Mouse (Mus musculus) intestine, embryonic 16.5 days (tissue): ENCODE measurements around the gene Cbx4. TPM values are rescaled to one million over a fixed set of nuclear protein-coding genes. Genes with fewer than 3 reads are reported as not detected.

ENCODE experiments used
- ATAC-seq: fragments of 200-750 bp; cut with Nextera tagmentation; 2 replicates; pipeline ENCODE4 v1.8.0; 2017; ENCODE audit warnings: moderate TSS enrichment, moderate library complexity
- H3K27ac ChIP-seq: fragments of 300-500 bp; sonication (generic); 2 replicates; pipeline ENCODE4 v1.5.1; 2014; ENCODE audit warnings: mild to moderate bottlenecking, low read length
- H3K27me3 ChIP-seq: fragments of 300-500 bp; sonication (generic); replicated peaks from 2 replicates; pipeline ENCODE4 v1.6.1; 2014; ENCODE audit warnings: low read length, control low read depth, mixed read lengths; ENCODE audit not compliant: control insufficient read depth, insufficient read depth
- H3K36me3 ChIP-seq: fragments of 300-500 bp; sonication (generic); 2 replicates; pipeline ENCODE4 v1.6.1; 2014; ENCODE audit warnings: low read length, control low read depth; ENCODE audit not compliant: control insufficient read depth, insufficient read depth
- H3K4me1 ChIP-seq: fragments of 300-500 bp; sonication (generic); 2 replicates; pipeline ENCODE4 v1.6.1; 2014; ENCODE audit warnings: low read length, control low read depth, mixed read lengths; ENCODE audit not compliant: control insufficient read depth, insufficient read depth
- H3K4me2 ChIP-seq: fragments of 300-500 bp; sonication (generic); 2 replicates; pipeline ENCODE4 v1.6.1; 2014; ENCODE audit warnings: low read depth, low read length, control low read depth
- H3K4me3 ChIP-seq: fragments of 300-500 bp; sonication (generic); 2 replicates; pipeline ENCODE4 v1.5.1; 2014; ENCODE audit warnings: mild to moderate bottlenecking, low read length
- H3K9ac ChIP-seq: fragments of 300-500 bp; sonication (generic); 2 replicates; pipeline ENCODE4 v1.6.1; 2014; ENCODE audit warnings: low read depth, low read length
- H3K9me3 ChIP-seq: fragments of 300-500 bp; sonication (generic); 2 replicates; pipeline ENCODE4 v1.6.1; 2016; ENCODE audit warnings: low read length, control low read depth; ENCODE audit not compliant: control insufficient read depth
- WGBS: fragments of 180-500 bp; shearing (Covaris S2); extraction: QIAGEN DNeasy Blood & Tissue Kit; methylation state at CpG from one replicate; pipeline ENCODE4 v1.1.7; 2014; 5-methylcytosine and 5-hydroxymethylcytosine counted together
- polyA plus RNA-seq: library from polyadenylated mRNA; unstranded; fragments of >200 nt; fragmentation: Nextera tagmentation; extraction: Ambion mirVana; gene quantifications from 2 replicates; pipeline ENCODE4 v1.2.1, GENCODE M21; 2015

Gene Cbx4
- polyA plus RNA-seq, 1 experiment from 2014 or later, result 9.3 TPM

DNA sequence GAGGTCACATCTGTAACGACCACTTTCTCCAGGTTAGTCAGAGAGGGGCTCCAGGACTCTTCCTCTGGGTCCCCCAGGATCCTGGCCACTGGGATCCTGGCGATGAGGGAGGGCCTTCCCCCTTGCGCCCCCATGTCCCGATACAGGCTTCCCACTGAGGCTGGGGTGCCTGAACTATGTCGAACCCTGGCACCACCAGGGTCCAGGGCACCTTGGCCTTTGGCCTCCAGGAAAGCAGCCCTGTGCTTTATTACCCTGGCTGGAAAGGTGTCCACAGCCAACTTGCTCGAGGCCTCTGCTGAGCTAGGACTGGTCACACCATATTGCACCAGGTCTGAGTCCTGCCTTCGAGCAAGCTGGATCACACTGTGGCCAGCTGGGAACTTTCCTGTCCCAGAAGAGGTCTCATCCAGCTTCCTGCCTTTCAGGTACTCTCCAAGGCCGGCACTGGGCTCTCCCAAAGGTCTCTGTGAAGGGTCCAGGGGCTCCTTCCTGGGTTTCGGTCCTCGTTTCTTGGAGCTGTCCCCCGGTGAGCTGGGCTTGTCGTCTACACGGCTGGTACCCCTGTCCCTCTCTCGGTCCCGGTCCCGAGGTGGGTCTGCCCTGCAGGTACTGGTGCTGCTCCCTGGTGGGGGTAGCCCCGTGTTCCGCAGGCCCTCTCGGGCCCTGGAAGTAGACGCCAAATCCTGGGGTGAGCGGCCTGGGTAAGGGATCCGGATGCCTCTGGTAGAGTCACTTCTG lies 47.1 kb downstream of the Cbx4 start:
- WGBS, result 66% methylated on average over 22 of the region's 22 CpGs
- ATAC-seq, result no peak
- no peak overlapping the region for H3K4me2 ChIP-seq
- H3K36me3 ChIP-seq, result peaks cover 6% of the 10 kb centered on the region
- H3K4me1 ChIP-seq, result peaks cover 49% of the 10 kb centered on the region
- H3K4me3 ChIP-seq, result no peak overlapping the region
- no peaks in the 10 kb centered on the region for H3K9me3 ChIP-seq
- peaks cover 46% of the 10 kb centered on the region for H3K27me3 ChIP-seq
- no peak overlapping the region for H3K27ac ChIP-seq
- H3K9ac ChIP-seq, result no peak overlapping the region

DNA sequence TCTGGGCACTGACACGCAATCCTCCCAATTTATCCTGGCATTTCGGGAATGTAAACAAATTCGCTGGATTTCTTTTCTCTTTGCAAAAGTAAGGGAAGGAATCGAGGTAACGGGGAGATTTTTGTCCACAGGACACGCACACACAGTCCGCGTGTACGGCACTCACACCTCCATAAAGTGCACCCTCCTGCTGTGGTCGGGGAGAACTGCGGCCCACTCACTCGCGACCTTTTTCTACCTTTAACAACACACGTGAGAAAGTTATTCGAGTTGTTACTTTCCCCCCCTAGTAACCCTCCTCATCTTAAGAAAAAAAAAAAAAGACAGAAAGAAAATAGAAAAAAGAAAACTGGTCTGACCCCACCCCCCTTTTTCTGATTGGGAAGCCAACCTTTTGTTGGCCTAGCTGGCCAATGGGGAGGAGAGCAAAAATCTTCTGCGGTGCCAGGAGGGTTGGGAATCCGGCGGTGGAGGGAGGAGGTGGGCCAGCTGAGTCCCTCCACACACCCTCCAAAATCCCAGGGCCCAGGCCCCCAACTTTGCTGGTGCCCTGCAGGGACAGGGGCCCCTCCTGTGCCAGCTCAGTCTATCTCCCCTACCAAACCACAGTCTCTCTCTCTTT lies 48.1 kb downstream of the Cbx4 start:
- no peak overlapping the region for H3K27ac ChIP-seq
- no peaks in the 10 kb centered on the region for H3K9me3 ChIP-seq
- no peak overlapping the region; the same call in 1 of the 2 replicates for H3K9ac ChIP-seq
- H3K4me2 ChIP-seq, result peak overlapping the region; percentile 97
- 37% methylated on average over 18 of the region's 18 CpGs for WGBS
- H3K36me3 ChIP-seq, result peaks cover 6% of the 10 kb centered on the region
- peak overlapping the region; percentile 57 for H3K4me3 ChIP-seq
- H3K27me3 ChIP-seq, result peaks cover 40% of the 10 kb centered on the region
- ATAC-seq, result no peak
- peaks cover 48% of the 10 kb centered on the region for H3K4me1 ChIP-seq

GRCm38 (mm10) chr11:119036934-119037779 lies 48.9 kb downstream of the Cbx4 start:
- Histone ChIP-seq H3K9ac (peak overlapping the region; percentile 67), H3K4me2 (peak overlapping the region; percentile 97), H3K27me3 (peaks cover 36% of the 10 kb centered on the region), H3K36me3 (peaks cover 6% of the 10 kb centered on the region), H3K9me3 (no peaks in the 10 kb centered on the region), H3K4me3 (peak overlapping the region; percentile 57), H3K27ac (no peak overlapping the region), H3K4me1 (peaks cover 45% of the 10 kb centered on the region)
- 6% methylated on average over 57 of the region's 57 CpGs for WGBS
- no peak for ATAC-seq

GRCm38 (mm10) chr11:119036447-119036846 lies 49.6 kb downstream of the Cbx4 start:
- Histone ChIP-seq H3K9ac (no peak overlapping the region), H3K27me3 (peaks cover 29% of the 10 kb centered on the region), H3K36me3 (peaks cover 6% of the 10 kb centered on the region), H3K4me2 (no peak overlapping the region), H3K4me1 (peaks cover 38% of the 10 kb centered on the region), H3K4me3 (no peak overlapping the region), H3K9me3 (no peaks in the 10 kb centered on the region), H3K27ac (no peak overlapping the region)
- WGBS, result 17% methylated on average over 15 of the region's 15 CpGs
- no peak for ATAC-seq

DNA sequence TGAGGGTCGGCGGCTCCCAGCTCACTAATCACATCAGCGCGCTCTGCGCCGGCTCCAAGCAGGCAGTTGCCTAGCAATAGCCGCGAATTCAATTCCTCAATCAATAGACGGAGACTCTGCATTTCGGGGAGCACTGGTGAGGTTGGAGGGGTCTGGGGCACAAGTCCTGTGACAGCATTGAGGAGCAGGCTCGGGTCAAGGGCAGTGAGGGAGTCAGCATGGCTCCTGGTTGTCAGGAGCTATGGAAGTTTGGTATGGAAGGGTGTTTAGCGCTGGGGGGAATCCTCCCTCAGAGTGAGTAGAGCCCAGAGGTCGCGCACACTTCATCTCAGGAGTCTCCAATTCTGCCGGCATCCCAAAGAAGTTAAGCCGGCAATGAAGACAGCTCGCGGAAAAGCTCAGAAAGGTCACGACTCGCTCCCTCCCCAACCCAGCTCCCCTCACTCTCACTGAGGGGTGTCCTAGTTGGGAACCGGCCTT lies 50.3 kb downstream of the Cbx4 start:
- WGBS, result 8% methylated on average over 21 of the region's 21 CpGs
- Histone ChIP-seq H3K36me3 (peaks cover 6% of the 10 kb centered on the region), H3K4me3 (no peak overlapping the region), H3K4me2 (no peak overlapping the region), H3K9ac (no peak overlapping the region), H3K27ac (no peak overlapping the region), H3K4me1 (peaks cover 36% of the 10 kb centered on the region), H3K9me3 (no peaks in the 10 kb centered on the region), H3K27me3 (peaks cover 29% of the 10 kb centered on the region)
- no peak for ATAC-seq

GRCm38 (mm10) chr11:119035094-119035685 lies 50.8 kb downstream of the Cbx4 start:
- Histone ChIP-seq H3K4me2 (no peak overlapping the region), H3K27me3 (peaks cover 29% of the 10 kb centered on the region), H3K4me3 (no peak overlapping the region), H3K9ac (no peak overlapping the region), H3K27ac (no peak overlapping the region), H3K4me1 (peaks cover 36% of the 10 kb centered on the region), H3K36me3 (peaks cover 6% of the 10 kb centered on the region), H3K9me3 (no peaks in the 10 kb centered on the region)
- 5% methylated on average over 21 of the region's 21 CpGs for WGBS
- ATAC-seq, result no peak

DNA sequence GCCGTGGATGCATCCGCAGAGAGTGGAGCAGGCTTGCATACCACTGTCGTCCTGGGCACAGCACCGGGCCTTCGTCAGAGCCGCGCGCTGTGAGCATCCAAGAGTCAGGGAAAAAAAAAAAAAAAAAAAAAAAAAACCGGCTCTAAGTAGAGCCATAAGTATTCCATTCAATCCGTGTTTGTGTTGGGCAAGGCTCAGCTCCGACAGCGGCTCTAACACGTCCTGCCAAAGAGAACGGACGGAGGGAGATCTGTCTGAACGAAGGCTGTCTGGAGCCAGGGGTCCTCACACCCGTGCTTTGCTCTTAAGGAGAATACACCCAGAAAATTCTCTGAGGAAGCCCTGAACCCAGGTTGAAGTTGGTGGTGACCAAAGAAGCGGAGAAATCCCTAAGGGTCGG lies 51.4 kb downstream of the Cbx4 start:
- H3K4me3 ChIP-seq, result peak overlapping the region; percentile 21
- WGBS, result 10% methylated on average over 19 of the region's 19 CpGs
- peaks cover 6% of the 10 kb centered on the region for H3K36me3 ChIP-seq
- H3K9me3 ChIP-seq, result no peaks in the 10 kb centered on the region
- H3K27me3 ChIP-seq, result peaks cover 29% of the 10 kb centered on the region
- H3K9ac ChIP-seq, result no peak overlapping the region
- peak; percentile 16; the same call in 1 of the 2 replicates for ATAC-seq
- peaks cover 31% of the 10 kb centered on the region for H3K4me1 ChIP-seq
- no peak overlapping the region for H3K27ac ChIP-seq
- H3K4me2 ChIP-seq, result peak overlapping the region; percentile 48

- ATAC-seq, result peak; percentile 61
- 3% methylated on average over 26 of the region's 26 CpGs for WGBS
- H3K36me3 ChIP-seq, result peaks cover 9% of the 10 kb centered on the region
- H3K9ac ChIP-seq, result no peak overlapping the region
- peaks cover 29% of the 10 kb centered on the region for H3K27me3 ChIP-seq
- H3K4me1 ChIP-seq, result peaks cover 25% of the 10 kb centered on the region
- peak overlapping the region; percentile 48 for H3K4me2 ChIP-seq
- H3K27ac ChIP-seq, result no peak overlapping the region
- H3K4me3 ChIP-seq, result peak overlapping the region; percentile 21
- no peaks in the 10 kb centered on the region for H3K9me3 ChIP-seq
Measured at GRCm38 (mm10) chr11:119033874-119034558, 52.0 kb downstream of the Cbx4 start.
